Mouse (Mus musculus): ENCODE results near the gene Cldn4. TPM values are rescaled to one million over a fixed set of nuclear protein-coding genes. Genes with fewer than 3 reads are reported as not detected.
"Not testable (repeated sequence)": the region's sequence is repeated elsewhere in the genome, so short reads cannot be mapped to it uniquely, and the experiment has no call there.

The Cldn4 gene
- polyA plus RNA-seq, 1 experiment from 2014 or later = 52.1 TPM

DNA sequence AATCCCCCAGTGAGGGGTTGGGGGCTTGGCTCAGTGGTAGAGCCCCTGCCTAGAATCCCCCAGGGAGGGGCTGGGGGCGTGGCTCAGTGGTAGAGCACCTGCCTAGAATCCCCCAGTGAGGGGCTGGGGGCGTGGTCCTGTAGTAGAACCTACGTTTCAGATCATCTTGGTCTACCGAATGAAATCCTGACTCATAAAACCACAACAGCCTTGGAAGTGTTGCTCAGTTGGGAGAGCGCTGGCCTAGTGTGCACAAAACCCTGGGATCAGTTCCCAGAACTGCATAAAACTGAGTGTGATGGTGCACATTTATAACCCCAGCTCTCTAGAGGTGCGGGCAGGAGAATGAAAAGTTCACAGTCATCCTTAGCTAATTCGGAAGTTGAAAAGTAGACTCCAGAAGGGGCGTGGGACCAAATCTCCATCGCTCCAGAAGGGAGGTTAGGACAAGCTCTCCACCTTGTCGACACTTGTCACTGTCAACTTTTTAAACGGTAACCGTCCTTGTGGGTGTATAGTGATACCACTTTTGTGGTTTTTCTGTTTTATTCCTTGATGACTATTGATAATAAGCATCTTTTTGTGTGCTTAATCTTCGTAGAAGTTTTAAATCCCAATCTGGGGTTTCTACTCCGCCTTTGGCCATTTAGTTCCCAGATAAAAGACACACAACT lies 30.0 kb upstream of the Cldn4 start:
- H3K9ac ChIP-seq = no peak overlapping the region
- WGBS = 76% methylated on average over 14 of the region's 14 CpGs

DNA sequence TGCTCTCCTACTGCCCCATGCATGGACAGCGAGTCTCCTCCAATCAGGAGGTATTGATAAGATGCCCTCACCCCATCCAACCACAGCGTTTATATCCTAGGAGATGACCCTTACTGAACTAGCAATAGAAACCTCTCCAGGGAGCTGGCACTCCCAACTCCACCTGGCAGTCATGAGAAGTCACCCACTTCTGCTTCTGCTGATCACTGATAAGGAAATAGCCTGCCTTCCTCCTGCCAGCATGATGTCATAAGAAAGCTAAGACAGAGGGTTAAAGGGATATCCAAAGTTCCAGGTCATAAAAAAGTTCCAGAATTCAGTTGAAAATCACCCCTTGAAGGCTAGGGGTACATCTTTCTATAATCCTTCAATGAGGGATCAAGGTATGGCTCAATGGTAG lies 29.4 kb upstream of the Cldn4 start:
- H3K4me1 ChIP-seq = no peaks in the 10 kb centered on the region
- H3K9ac ChIP-seq = no peak overlapping the region
- no peaks in the 10 kb centered on the region for H3K9me3 ChIP-seq (replicated peaks)
- no peaks in the 10 kb centered on the region for H3K36me3 ChIP-seq
- WGBS = 93% methylated on average over 2 of the region's 2 CpGs
- ATAC-seq (ENCODE audit: insufficient number of reproducible peaks, low FRiP score, low TSS enrichment, low read depth) = no peak
- no peak overlapping the region for H3K4me2 ChIP-seq (replicated peaks)
- H3K27me3 ChIP-seq = no peaks in the 10 kb centered on the region
- no peak overlapping the region for H3K4me3 ChIP-seq (replicated peaks)
- no peak overlapping the region for H3K27ac ChIP-seq (replicated peaks)

More for the DNA sequence above, 30.0 kb upstream of the Cldn4 start:
- Histone ChIP-seq H3K27me3 (no peaks in the 10 kb centered on the region), H3K4me1 (no peaks in the 10 kb centered on the region), H3K4me3 (replicated peaks) (no peak overlapping the region), H3K36me3 (no peaks in the 10 kb centered on the region), H3K4me2 (replicated peaks) (no peak overlapping the region), H3K27ac (replicated peaks) (no peak overlapping the region), H3K9me3 (replicated peaks) (no peaks in the 10 kb centered on the region)
- no peak for ATAC-seq (ENCODE audit: insufficient number of reproducible peaks, low FRiP score, low TSS enrichment, low read depth)

GRCm38 (mm10) chr5:134974921-134975320 lies 28.2 kb upstream of the Cldn4 start:
- H3K4me3 ChIP-seq (replicated peaks) = no peak overlapping the region
- 64% methylated on average over 2 of the region's 2 CpGs for WGBS
- H3K36me3 ChIP-seq = no peaks in the 10 kb centered on the region
- no peaks in the 10 kb centered on the region for H3K27me3 ChIP-seq
- H3K9ac ChIP-seq = no peak overlapping the region
- H3K4me2 ChIP-seq (replicated peaks) = no peak overlapping the region
- H3K9me3 ChIP-seq (replicated peaks) = no peaks in the 10 kb centered on the region
- H3K4me1 ChIP-seq = no peaks in the 10 kb centered on the region
- no peak overlapping the region for H3K27ac ChIP-seq (replicated peaks)
- ATAC-seq (ENCODE audit: insufficient number of reproducible peaks, low FRiP score, low TSS enrichment, low read depth) = no peak

- Histone ChIP-seq H3K36me3 (no peaks in the 10 kb centered on the region), H3K4me2 (replicated peaks) (no peak overlapping the region), H3K27me3 (no peaks in the 10 kb centered on the region), H3K4me3 (replicated peaks) (no peak overlapping the region), H3K4me1 (no peaks in the 10 kb centered on the region), H3K9ac (no peak overlapping the region), H3K27ac (replicated peaks) (no peak overlapping the region), H3K9me3 (replicated peaks) (no peaks in the 10 kb centered on the region)
- no peak for ATAC-seq (ENCODE audit: insufficient number of reproducible peaks, low FRiP score, low TSS enrichment, low read depth)
- WGBS = 71% methylated on average over 7 of the region's 7 CpGs
Measured at GRCm38 (mm10) chr5:134974294-134974693, 27.6 kb upstream of the Cldn4 start.

GRCm38 (mm10) chr5:134973526-134973925 lies 26.8 kb upstream of the Cldn4 start:
- Histone ChIP-seq H3K9me3 (replicated peaks) (no peaks in the 10 kb centered on the region), H3K9ac (no peak overlapping the region), H3K4me2 (replicated peaks) (no peak overlapping the region), H3K36me3 (no peaks in the 10 kb centered on the region), H3K4me3 (replicated peaks) (no peak overlapping the region), H3K4me1 (no peaks in the 10 kb centered on the region), H3K27ac (replicated peaks) (no peak overlapping the region), H3K27me3 (no peaks in the 10 kb centered on the region)
- 86% methylated on average over 7 of the region's 7 CpGs for WGBS
- no peak for ATAC-seq (ENCODE audit: insufficient number of reproducible peaks, low FRiP score, low TSS enrichment, low read depth)

DNA sequence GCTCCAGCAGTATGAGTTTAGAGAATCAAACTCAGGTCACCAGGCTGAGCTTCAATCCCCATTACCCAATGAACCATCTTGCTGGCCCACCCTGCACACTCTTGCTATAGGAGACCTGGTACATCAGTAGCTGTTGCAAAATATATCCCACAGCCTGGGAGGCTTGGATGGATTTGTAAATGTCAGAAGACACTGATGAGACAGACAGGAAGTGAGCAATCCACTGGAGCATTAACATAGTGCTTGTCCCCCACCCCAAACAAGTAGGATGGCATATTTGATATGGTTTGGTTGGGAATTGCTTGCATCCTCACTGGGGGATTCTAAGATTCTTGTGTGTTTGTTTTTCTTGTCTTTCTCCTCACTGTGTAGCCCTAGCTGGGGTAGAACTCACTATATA lies 26.3 kb upstream of the Cldn4 start:
- Histone ChIP-seq H3K4me3 (replicated peaks) (no peak overlapping the region), H3K27me3 (no peaks in the 10 kb centered on the region), H3K4me2 (replicated peaks) (no peak overlapping the region), H3K27ac (replicated peaks) (no peak overlapping the region), H3K9ac (no peak overlapping the region), H3K9me3 (replicated peaks) (no peaks in the 10 kb centered on the region), H3K4me1 (no peaks in the 10 kb centered on the region), H3K36me3 (no peaks in the 10 kb centered on the region)
- ATAC-seq (ENCODE audit: insufficient number of reproducible peaks, low FRiP score, low TSS enrichment, low read depth) = no peak

- Histone ChIP-seq H3K27me3 (no peaks in the 10 kb centered on the region), H3K4me1 (peaks cover 11% of the 10 kb centered on the region), H3K9ac (no peak overlapping the region), H3K36me3 (no peaks in the 10 kb centered on the region), H3K4me3 (replicated peaks) (no peak overlapping the region), H3K9me3 (replicated peaks) (no peaks in the 10 kb centered on the region), H3K27ac (replicated peaks) (no peak overlapping the region), H3K4me2 (replicated peaks) (no peak overlapping the region)
- 47% methylated on average over 8 of the region's 8 CpGs for WGBS
- ATAC-seq (ENCODE audit: insufficient number of reproducible peaks, low FRiP score, low TSS enrichment, low read depth) = no peak
Measured at GRCm38 (mm10) chr5:134970671-134971070, 23.9 kb upstream of the Cldn4 start.

DNA sequence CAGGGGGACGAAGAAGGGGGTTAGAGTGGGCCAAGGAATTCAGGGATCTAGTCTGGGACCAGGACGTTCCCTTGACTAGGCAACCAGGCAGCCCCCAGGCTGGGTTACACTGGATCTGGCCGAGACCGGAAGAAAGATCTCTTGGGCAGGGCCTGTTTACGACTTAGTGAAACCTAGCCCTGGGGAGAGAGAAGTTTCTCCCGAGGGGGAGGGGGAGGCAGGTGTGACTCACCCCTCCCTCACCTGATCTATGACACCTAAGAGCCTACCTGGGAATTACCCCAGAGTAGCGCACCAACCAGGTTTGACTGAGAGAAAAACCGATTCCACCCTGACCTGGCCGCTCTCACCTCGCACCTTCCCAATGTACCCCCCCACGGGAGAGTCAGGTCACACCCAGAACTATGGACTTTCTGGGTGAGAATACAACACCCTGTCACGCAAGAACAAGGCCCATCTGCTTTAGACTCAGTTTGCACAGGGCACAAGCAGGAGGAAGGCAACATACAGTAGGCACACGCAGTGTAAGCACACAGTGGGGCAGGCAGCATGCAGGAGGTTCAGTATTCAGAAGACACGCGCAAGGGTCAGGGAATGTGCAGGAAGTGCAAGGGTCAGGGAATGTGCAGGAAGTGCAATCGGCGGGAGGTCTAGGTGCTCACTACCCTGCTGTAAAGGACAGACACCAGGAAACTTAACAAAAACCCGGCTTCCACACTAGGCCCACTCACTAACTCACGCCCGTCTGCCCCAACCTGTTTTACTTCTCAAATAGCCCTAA lies 20.6 kb upstream of the Cldn4 start:
- Histone ChIP-seq H3K4me1 (peaks cover 15% of the 10 kb centered on the region), H3K27ac (replicated peaks) (peak overlapping the region; percentile 45), H3K9ac (no peak overlapping the region), H3K9me3 (replicated peaks) (no peaks in the 10 kb centered on the region), H3K4me2 (replicated peaks) (no peak overlapping the region), H3K27me3 (no peaks in the 10 kb centered on the region), H3K36me3 (no peaks in the 10 kb centered on the region), H3K4me3 (replicated peaks) (no peak overlapping the region)
- 0 out of 2 replicates have a peak, but pooled peaks have one; percentile 43 for ATAC-seq (ENCODE audit: insufficient number of reproducible peaks, low FRiP score, low TSS enrichment, low read depth)
- WGBS = 59% methylated on average over 20 of the region's 20 CpGs

GRCm38 (mm10) chr5:134965852-134966821 lies 19.4 kb upstream of the Cldn4 start:
- peak overlapping the region; percentile 48 for H3K27ac ChIP-seq (replicated peaks)
- 4% methylated on average over 33 of the region's 33 CpGs for WGBS
- peak; percentile 75 for ATAC-seq (ENCODE audit: insufficient number of reproducible peaks, low FRiP score, low TSS enrichment, low read depth)
- H3K9ac ChIP-seq = peak overlapping the region; percentile 6
- no peaks in the 10 kb centered on the region for H3K27me3 ChIP-seq
- H3K9me3 ChIP-seq (replicated peaks) = no peaks in the 10 kb centered on the region
- peak overlapping the region; percentile 58 for H3K4me2 ChIP-seq (replicated peaks)
- peak overlapping the region; percentile 34 for H3K4me3 ChIP-seq (replicated peaks)
- H3K36me3 ChIP-seq = no peaks in the 10 kb centered on the region
- H3K4me1 ChIP-seq = peaks cover 18% of the 10 kb centered on the region

- H3K9ac ChIP-seq = no peak overlapping the region; the same call in 1 of the 2 replicates
- H3K27ac ChIP-seq (replicated peaks) = peak overlapping the region; percentile 48; the same call in 1 of the 2 replicates
- no peak for ATAC-seq (ENCODE audit: insufficient number of reproducible peaks, low FRiP score, low TSS enrichment, low read depth)
Measured at GRCm38 (mm10) chr5:134965473-134965851, 18.7 kb upstream of the Cldn4 start.

DNA sequence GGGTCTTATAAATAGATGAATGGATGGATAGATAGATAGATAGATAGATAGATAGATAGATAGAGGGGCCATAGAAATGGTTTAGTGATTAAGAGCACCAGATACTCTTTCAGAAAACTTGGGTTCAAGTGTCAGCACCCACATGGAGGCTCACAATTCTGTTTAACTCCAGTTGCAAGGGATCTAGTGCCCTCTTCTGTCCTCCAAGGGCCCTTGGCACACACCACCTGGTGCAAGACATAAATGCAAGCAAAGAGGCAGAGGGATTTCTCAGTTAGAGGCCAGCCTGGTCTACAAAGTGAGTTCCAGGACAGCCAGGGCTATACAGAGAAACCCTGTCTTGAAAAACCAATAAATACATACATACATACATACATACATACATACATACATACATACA lies 17.9 kb upstream of the Cldn4 start:
- H3K9ac ChIP-seq; H3K4me3 ChIP-seq (replicated peaks); H3K27me3 ChIP-seq; ATAC-seq (ENCODE audit: insufficient number of reproducible peaks, low FRiP score, low TSS enrichment, low read depth); H3K9me3 ChIP-seq (replicated peaks); H3K27ac ChIP-seq (replicated peaks); H3K4me2 ChIP-seq (replicated peaks); H3K36me3 ChIP-seq: not testable (repeated sequence)
- peaks cover 23% of the 10 kb centered on the region for H3K4me1 ChIP-seq

More at GRCm38 (mm10) chr5:134965473-134965851, 18.7 kb upstream of the Cldn4 start:
- Histone ChIP-seq H3K4me3 (replicated peaks) (peak overlapping the region; percentile 34), H3K4me1 (peaks cover 23% of the 10 kb centered on the region), H3K4me2 (replicated peaks) (peak overlapping the region; percentile 58), H3K27me3 (no peaks in the 10 kb centered on the region), H3K36me3 (no peaks in the 10 kb centered on the region), H3K9me3 (replicated peaks) (no peaks in the 10 kb centered on the region)
- WGBS = 4% methylated on average over 10 of the region's 10 CpGs

Measured in embryonic facial prominence, embryonic 15.5 days (tissue).